Mouse (Mus musculus) CD4-positive helper T cell, adult 2 months (primary cell): ENCODE results near the gene Txk.
A peak's percentile ranks its signal among the peaks of the same experiment; 100 is the strongest.

Source experiments
- DNase-seq: peaks from one replicate; pipeline ENCODE4 v3.0.0-alpha.2; 2012; ENCODE audit warnings: low read depth, missing footprints, low spot score

Gene Txk

GRCm38 (mm10) chr5:72694684-72695083 is 57.9 kb downstream of the Txk start:
- DNase-seq, result no peak

GRCm38 (mm10) chr5:72690516-72690915 is 62.1 kb downstream of the Txk start:
- no peak for DNase-seq

GRCm38 (mm10) chr5:72689556-72689955 is 63.0 kb downstream of the Txk start:
- DNase-seq, result no peak

- no peak for DNase-seq
Observed at GRCm38 (mm10) chr5:72681451-72681850, 71.1 kb downstream of the Txk start.

GRCm38 (mm10) chr5:72674994-72675542 is 77.5 kb downstream of the Txk start:
- no peak for DNase-seq

- DNase-seq, result no peak
Observed at GRCm38 (mm10) chr5:72671017-72671699, 81.4 kb downstream of the Txk start.

GRCm38 (mm10) chr5:72668351-72668750 is 84.2 kb downstream of the Txk start:
- DNase-seq, result no peak

- DNase-seq, result no peak
Observed at GRCm38 (mm10) chr5:72666428-72666827, 86.1 kb downstream of the Txk start.

- DNase-seq, result peak; percentile 61
Observed at GRCm38 (mm10) chr5:72665281-72665680, 87.3 kb downstream of the Txk start.

- DNase-seq, result no peak
Observed at GRCm38 (mm10) chr5:72664854-72665253, 87.7 kb downstream of the Txk start.

- no peak for DNase-seq
Observed at GRCm38 (mm10) chr5:72664126-72664525, 88.5 kb downstream of the Txk start.

GRCm38 (mm10) chr5:72661051-72661781 is 91.4 kb downstream of the Txk start:
- DNase-seq, result no peak

GRCm38 (mm10) chr5:72658375-72658774 is 94.2 kb downstream of the Txk start:
- DNase-seq, result no peak

- no peak for DNase-seq
Observed at GRCm38 (mm10) chr5:72656270-72656791, 96.2 kb downstream of the Txk start.

- DNase-seq, result no peak
Observed at GRCm38 (mm10) chr5:72653068-72653674, 99.4 kb downstream of the Txk start.

- no peak for DNase-seq
Observed at GRCm38 (mm10) chr5:72648987-72649735, 103.4 kb downstream of the Txk start.

- no peak for DNase-seq
Observed at GRCm38 (mm10) chr5:72647958-72648595, 104.5 kb downstream of the Txk start.

- peak; percentile 91 for DNase-seq
Observed at GRCm38 (mm10) chr5:72647418-72647907, 105.1 kb downstream of the Txk start, which contains the start of gene Nipal1. Gene Nipal1 (plus strand): TSS chr5:72647795.

GRCm38 (mm10) chr5:72646996-72647395 is 105.6 kb downstream of the Txk start:
- no peak for DNase-seq

- DNase-seq, result peak; percentile 81
Observed at GRCm38 (mm10) chr5:72646131-72646530, 106.4 kb downstream of the Txk start.
